Mouse (Mus musculus): ENCODE results near the gene Hist1h2bk.

DNA sequence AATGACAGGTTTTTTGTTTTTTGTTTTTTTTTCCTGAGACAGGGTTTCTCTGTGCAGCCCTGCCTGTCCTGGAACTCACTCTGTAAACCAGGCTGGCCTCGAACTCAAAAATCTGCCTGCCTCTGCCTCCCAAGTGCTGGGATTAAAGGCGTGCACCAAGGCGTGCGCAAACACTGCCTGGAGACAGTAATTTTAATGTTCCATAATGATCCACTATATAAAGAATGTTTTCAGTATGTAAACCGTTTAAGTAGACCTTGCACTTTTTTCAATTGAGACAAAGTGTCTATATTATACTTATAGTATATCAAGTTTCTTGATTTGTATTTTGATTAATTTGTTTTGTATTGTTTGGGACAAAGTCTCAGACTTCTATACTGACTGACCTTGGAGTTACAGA is 3.7 kb downstream of the Hist1h2bk start:
- TF ChIP-seq CTCF (conservative IDR thresholded peaks at IDR 0.05; ENCODE audit: low read length) (no peak), NANOG (IDR thresholded peaks at IDR 0.05; ENCODE audit: borderline replicate concordance, low read length) (no peak)

Data from E14TG2a.4 (cell line).